Mouse (Mus musculus) ES-E14 (cell line): ENCODE measurements around the gene Zfp46.

Source experiments
- CHD2 ChIP-seq: IDR thresholded peaks from 2 replicates; pipeline ENCODE4 v1.6.1; 2014; ENCODE audit warnings: mild to moderate bottlenecking, low read depth, low read length, inconsistent platforms
- HCFC1 ChIP-seq: IDR thresholded peaks from 2 replicates; pipeline ENCODE4 v1.6.1; 2012; ENCODE audit warnings: low read length, inconsistent platforms, borderline replicate concordance; ENCODE audit not compliant: insufficient read depth
- ZC3H11A ChIP-seq: IDR thresholded peaks from 2 replicates; pipeline ENCODE4 v1.6.1; 2012; ENCODE audit warnings: low read depth, mild to moderate bottlenecking, inconsistent platforms, low read length, borderline replicate concordance
- ZNF384 ChIP-seq: IDR thresholded peaks from 2 replicates; pipeline ENCODE4 v1.6.1; 2012; ENCODE audit warnings: low read depth, low read length, inconsistent platforms

DNA sequence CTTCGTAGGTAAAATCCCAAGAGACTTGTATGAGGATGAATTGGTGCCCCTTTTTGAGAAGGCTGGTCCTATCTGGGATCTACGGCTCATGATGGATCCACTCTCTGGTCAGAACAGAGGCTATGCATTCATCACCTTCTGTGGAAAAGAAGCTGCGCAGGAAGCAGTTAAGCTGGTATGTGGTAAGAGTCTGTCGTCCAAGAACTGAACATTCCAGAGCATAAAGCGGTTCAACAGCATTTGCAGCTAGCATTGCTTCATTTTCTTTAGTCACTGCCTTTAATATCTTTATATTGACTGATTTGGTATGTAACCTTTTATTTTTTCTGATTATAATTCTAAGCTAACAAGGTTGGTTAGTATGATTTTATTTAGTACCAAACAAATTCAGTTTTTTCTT lies 42.8 kb downstream of the Zfp46 start:
- no peak for TF ChIP-seq ZNF384
- no peak for TF ChIP-seq HCFC1
- TF ChIP-seq CHD2 = no peak
- no peak for TF ChIP-seq ZC3H11A
